Mouse (Mus musculus) small intestine, adult 2 months (tissue): ENCODE data around the gene BC005624. TPM values are rescaled to one million over a fixed set of nuclear protein-coding genes. Genes with fewer than 3 reads are reported as not detected.
"Not testable (repeated sequence)": the region's sequence is repeated elsewhere in the genome, so short reads cannot be mapped to it uniquely, and the experiment has no call there.

Source experiments
- H3K27ac ChIP-seq: fragments of 200-500 bp; 2 replicates; pipeline ENCODE4 v1.5.1; 2012; ENCODE audit warnings: low read depth, low read length, control low read depth, inconsistent platforms; ENCODE audit not compliant: insufficient read depth
- H3K27me3 ChIP-seq: fragments of 200-500 bp; 2 replicates; pipeline ENCODE4 v1.6.1; 2012; ENCODE audit warnings: mild to moderate bottlenecking, moderate library complexity, low read length, inconsistent platforms; ENCODE audit not compliant: control insufficient read depth, insufficient read depth
- H3K36me3 ChIP-seq: fragments of 200-500 bp; 2 replicates; pipeline ENCODE4 v1.6.1; 2012; ENCODE audit warnings: mild to moderate bottlenecking, low read length, control low read depth, inconsistent platforms; ENCODE audit not compliant: control insufficient read depth, insufficient read depth
- H3K4me1 ChIP-seq: fragments of 200-500 bp; 2 replicates; pipeline ENCODE4 v1.6.1; 2012; ENCODE audit warnings: low read length, inconsistent platforms, mixed read lengths; ENCODE audit not compliant: control insufficient read depth, insufficient read depth, insufficient read length
- H3K4me3 ChIP-seq: fragments of 200-500 bp; 2 replicates; pipeline ENCODE4 v1.5.1; 2012; ENCODE audit warnings: low read depth, mild to moderate bottlenecking, control low read depth, inconsistent platforms, low read length, moderate library complexity
- CTCF ChIP-seq: fragments of 200-500 bp; IDR thresholded peaks from 2 replicates; pipeline ENCODE4 v1.5.1; 2012; ENCODE audit warnings: low read depth, mild to moderate bottlenecking, control low read depth, inconsistent platforms, low read length, moderate library complexity, mixed read lengths; ENCODE audit not compliant: insufficient replicate concordance, insufficient read length; ENCODE audit errors: extremely low read depth
- POLR2A ChIP-seq: fragments of 200-500 bp; IDR thresholded peaks from 2 replicates; pipeline ENCODE4 v1.6.1; 2012; ENCODE audit warnings: low read depth, mild to moderate bottlenecking, control low read depth, inconsistent platforms, low read length, moderate library complexity
- WGBS: fragments of 180-500 bp; shearing (Covaris S2); methylation state at CpG from one replicate; pipeline ENCODE4 v1.1.7; 2018; 5-methylcytosine and 5-hydroxymethylcytosine counted together
- polyA plus RNA-seq: library from polyadenylated mRNA; depleted of rRNA; stranded (reverse); fragments of >200 nt; gene quantifications from 2 replicates; pipeline ENCODE4 v1.2.3, GENCODE M21; 2012

Gene BC005624
- polyA plus RNA-seq, 1 experiment, result 9.0 TPM

DNA sequence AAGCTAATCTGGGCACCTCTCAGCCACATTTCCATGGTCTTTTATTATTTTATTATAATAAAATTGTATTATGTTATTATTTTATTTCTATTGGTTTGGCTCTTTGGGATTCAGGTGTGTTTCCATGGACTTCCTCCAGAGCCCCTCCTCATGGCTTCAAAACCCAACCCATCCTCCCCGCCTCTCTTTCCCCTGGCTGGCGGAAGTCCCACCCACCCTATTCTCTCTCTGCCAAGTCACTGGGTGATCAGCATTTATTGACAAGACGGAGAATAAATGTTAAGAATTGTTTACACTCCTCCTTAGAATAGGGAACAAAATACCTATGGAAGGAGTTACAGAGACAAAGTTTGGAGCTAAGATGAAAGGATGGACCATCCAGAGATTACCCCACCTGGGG, 45.2 kb downstream of the BC005624 start:
- H3K4me1 ChIP-seq, result no peaks in the 10 kb centered on the region
- no peaks in the 10 kb centered on the region for H3K36me3 ChIP-seq
- WGBS, result 62% methylated on average over 3 of the region's 3 CpGs
- no peak overlapping the region for H3K4me3 ChIP-seq
- no peaks in the 10 kb centered on the region for H3K27me3 ChIP-seq
- TF ChIP-seq POLR2A (no peak), CTCF (no peak)
- H3K27ac ChIP-seq, result no peak overlapping the region

DNA sequence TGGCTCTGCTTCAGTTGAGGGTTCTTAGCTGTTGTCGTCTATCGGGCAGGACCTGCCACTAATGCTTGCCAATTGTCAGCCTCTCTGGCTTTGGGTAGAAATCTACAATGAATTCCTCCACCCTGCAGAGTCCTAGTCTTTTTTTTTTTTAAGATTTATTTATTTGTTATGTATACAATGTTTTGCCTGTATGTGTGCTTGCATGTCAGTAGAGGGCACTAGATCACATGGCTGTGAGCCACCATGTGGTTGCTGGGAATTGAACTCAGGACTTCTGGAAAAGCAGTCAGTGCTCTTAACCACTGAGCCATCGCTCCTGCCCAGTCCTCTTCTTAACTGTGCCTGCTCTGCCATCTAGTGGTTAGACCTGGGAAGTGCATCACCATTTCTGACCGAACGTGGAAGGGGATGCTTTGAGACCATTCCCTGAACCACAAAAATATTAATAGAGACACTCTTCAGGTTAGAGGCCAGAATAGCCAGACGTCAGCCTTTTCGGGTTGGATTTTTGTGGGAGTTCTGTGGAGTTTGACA, 48.0 kb downstream of the BC005624 start:
- TF ChIP-seq CTCF (peak; percentile 59; the same call in 1 of the 2 replicates), POLR2A (no peak)
- 19% methylated on average over 7 of the region's 7 CpGs for WGBS
- H3K27me3 ChIP-seq, result no peaks in the 10 kb centered on the region

DNA sequence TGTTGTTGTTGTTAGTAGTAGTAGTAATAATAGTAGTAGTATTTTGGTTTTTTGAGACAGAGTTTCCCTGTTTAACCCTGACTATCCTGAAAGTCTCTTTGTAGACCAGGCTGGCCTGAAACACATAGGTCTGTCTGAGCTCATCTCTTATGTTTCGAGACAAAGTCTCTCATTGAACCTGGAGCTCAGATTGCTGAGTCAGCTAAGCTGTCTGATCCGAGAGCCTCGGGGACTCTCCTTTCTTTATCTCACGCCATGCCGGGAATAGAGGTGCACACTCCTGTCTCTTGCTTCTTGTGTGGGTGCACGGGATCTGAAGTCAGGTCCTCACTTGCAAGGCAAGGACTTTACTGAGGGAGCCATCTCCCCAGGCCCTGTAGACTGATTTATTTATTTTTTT, 49.0 kb downstream of the BC005624 start:
- H3K27ac ChIP-seq, result no peak overlapping the region
- WGBS, result 70% methylated on average over 6 of the region's 6 CpGs
- H3K4me3 ChIP-seq, result no peak overlapping the region
- H3K36me3 ChIP-seq, result no peaks in the 10 kb centered on the region
- H3K27me3 ChIP-seq, result no peaks in the 10 kb centered on the region
- H3K4me1 ChIP-seq, result peaks cover 13% of the 10 kb centered on the region
- TF ChIP-seq POLR2A (no peak), CTCF (no peak)

More for the DNA sequence above, 48.0 kb downstream of the BC005624 start:
- H3K27ac ChIP-seq, result no peak overlapping the region
- H3K4me3 ChIP-seq, result no peak overlapping the region
- H3K4me1 ChIP-seq, result peaks cover 7% of the 10 kb centered on the region
- H3K36me3 ChIP-seq, result no peaks in the 10 kb centered on the region

DNA sequence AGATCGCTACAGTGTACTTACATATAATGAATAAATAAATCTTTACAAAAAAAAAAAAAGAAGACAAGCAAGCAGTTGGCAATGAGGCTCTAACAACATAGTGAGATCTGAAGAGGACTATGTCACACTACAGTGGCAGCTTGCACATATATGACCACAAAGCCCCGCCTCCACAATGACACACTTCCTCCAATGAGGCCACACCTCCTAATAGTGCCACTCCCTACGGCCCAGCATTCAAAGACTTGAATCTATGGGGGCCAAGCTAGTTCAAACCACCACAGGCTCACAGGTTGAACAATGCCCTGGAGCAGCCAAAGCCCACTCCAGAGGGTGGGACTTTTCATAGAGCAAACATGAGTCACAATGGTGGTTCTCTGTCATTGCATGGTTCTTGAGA, 50.1 kb downstream of the BC005624 start:
- 82% methylated on average over 3 of the region's 3 CpGs for WGBS
- no peak overlapping the region for H3K4me3 ChIP-seq
- H3K4me1 ChIP-seq, result peaks cover 16% of the 10 kb centered on the region
- H3K36me3 ChIP-seq, result no peaks in the 10 kb centered on the region
- no peak overlapping the region for H3K27ac ChIP-seq
- TF ChIP-seq POLR2A (no peak), CTCF (no peak)
- no peaks in the 10 kb centered on the region for H3K27me3 ChIP-seq

DNA sequence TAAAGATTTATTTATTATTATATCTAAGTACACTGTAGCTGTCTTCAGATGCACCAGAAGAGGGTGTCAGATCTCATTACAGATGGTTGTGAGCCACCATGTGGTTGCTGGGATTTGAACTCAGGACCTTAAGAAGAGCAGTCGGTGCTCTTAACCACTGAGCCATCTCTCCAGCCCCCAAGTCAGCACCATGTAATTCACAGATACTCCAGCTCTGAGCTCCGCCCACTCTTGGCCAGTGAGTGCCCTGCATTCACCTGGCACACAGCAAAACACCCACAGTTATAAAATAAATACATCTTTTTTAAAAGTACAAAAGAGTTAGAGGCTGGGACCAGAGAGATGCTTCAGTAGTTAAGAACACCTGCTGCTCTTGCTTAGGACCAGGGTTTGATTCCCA, 51.2 kb downstream of the BC005624 start:
- 92% methylated on average over 2 of the region's 2 CpGs for WGBS
- H3K4me1 ChIP-seq, result peaks cover 16% of the 10 kb centered on the region
- not testable (repeated sequence) for H3K27ac ChIP-seq, H3K27me3 ChIP-seq, H3K4me3 ChIP-seq, H3K36me3 ChIP-seq

DNA sequence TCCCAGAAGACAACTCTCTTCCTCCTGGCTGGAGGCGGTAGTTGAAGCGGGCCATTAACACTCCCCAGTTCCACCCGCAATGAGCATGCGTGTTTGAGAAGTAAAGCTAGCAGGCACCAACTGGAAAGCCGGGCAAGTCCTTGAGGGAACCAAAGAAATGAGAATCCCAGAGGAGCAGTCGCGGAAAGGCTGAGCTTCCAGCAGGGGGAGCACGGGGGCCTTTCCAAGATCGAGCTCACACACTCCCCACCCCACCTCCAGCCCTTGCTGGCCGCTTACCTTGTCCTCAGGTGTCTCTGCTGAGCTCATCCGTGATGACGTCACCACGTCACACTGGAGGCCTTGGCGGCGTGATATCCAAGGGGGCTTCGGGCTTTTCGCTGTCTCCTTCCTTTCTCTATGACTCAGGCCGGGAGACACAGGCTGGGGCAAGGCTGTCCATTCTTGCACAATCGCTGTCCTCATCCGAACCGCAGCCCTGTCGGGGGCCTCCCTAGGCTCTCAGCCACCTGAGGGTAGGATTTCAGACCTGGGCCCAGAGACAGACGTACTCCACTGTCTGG, 52.4 kb downstream of the BC005624 start, which contains the start of gene Ptges:
Gene Ptges, minus strand, starts transcription at position 381 of the 563 bp plus-strand sequence.
- 2% methylated on average over 23 of the region's 23 CpGs for WGBS
- H3K27ac ChIP-seq, result peak within 1 kb of the TSS; percentile 69
- H3K36me3 ChIP-seq, result no peaks in the 10 kb centered on the region
- peak; percentile 75 for TF ChIP-seq CTCF
- TF ChIP-seq POLR2A, result no peak
- H3K4me3 ChIP-seq, result peak within 1 kb of the TSS; percentile 59
- no peaks in the 10 kb centered on the region for H3K27me3 ChIP-seq
- H3K4me1 ChIP-seq, result peaks cover 16% of the 10 kb centered on the region

DNA sequence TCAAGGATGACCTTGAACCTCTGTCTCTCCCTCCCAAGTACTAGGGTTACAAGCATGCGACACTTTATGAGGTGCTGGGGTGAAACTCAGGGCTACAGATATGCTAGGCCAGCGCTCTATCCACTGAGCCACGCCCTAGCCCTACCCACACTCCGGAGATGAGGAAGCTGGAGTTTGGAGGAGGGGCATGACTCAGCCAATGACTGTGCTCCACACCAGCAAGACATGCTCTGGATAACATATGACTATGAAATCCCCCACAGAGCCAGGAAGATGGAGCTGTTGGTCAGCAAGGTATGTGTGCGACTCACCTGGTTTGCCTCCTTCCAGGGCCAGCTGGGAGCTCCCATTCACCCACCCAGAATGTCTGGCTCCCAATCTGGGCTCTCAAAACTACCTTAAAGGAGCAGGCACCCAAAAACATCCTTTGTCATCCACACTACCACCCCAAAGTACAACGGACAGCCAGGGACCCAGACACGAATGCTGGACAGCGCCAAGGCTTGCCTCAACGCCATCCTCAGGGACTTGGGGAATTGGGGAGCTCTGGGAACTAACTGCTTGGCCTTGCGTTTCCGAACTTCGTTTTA, 53.0 kb downstream of the BC005624 start:
- H3K36me3 ChIP-seq, result no peaks in the 10 kb centered on the region
- 14% methylated on average over 12 of the region's 12 CpGs for WGBS
- H3K27me3 ChIP-seq, result no peaks in the 10 kb centered on the region
- peak overlapping the region; percentile 69 for H3K27ac ChIP-seq
- peak overlapping the region; percentile 59 for H3K4me3 ChIP-seq
- H3K4me1 ChIP-seq, result peaks cover 16% of the 10 kb centered on the region
- TF ChIP-seq CTCF (no peak), POLR2A (peak; percentile 43)
